Mouse (Mus musculus) olfactory bulb, adult 2 months (tissue): ENCODE results near the gene Gpr176.

Experiments
- CTCF ChIP-seq: fragments of 200-500 bp; IDR thresholded peaks from 2 replicates; pipeline ENCODE4 v1.5.1; 2012; ENCODE audit warnings: low read depth, mild to moderate bottlenecking, low read length, moderate library complexity; ENCODE audit not compliant: insufficient read depth
- POLR2A ChIP-seq: fragments of 200-500 bp; IDR thresholded peaks from 2 replicates; pipeline ENCODE4 v1.6.1; 2012; ENCODE audit warnings: mild to moderate bottlenecking, low read depth, low read length, moderate library complexity; ENCODE audit not compliant: insufficient read depth

- TF ChIP-seq CTCF (no peak), POLR2A (no peak)
Measured at GRCm38 (mm10) chr2:118301041-118301545, 72.1 kb downstream of the Gpr176 start.
